Mouse (Mus musculus): Measurements from ENCODE around the gene Ube2e1. TPM values are rescaled to one million over a fixed set of nuclear protein-coding genes. Genes with fewer than 3 reads are reported as not detected.

Ube2e1 gene
- polyA plus RNA-seq (2017; shearing (Covaris generic)), result 10 to 100 TPM; 31.1 to 63.4 TPM

GRCm38 (mm10) chr14:18331693-18332131 lies at the start of gene Ube2e1:
TSS of gene Ube2e1 (minus strand) at chr14:18331859.
- ATAC-seq, result peak; percentile 96

- no peak for ATAC-seq
These were observed 48.2 kb upstream of the Ube2e1 start for GRCm38 (mm10) chr14:18379841-18380240.

- ATAC-seq, result no peak
These were observed 46.4 kb upstream of the Ube2e1 start for GRCm38 (mm10) chr14:18377944-18378575.

- no peak for ATAC-seq
These were observed 44.5 kb upstream of the Ube2e1 start for GRCm38 (mm10) chr14:18376206-18376605.

- ATAC-seq, result no peak
These were observed 42.2 kb upstream of the Ube2e1 start for GRCm38 (mm10) chr14:18373758-18374405.

- ATAC-seq, result no peak
These were observed 41.3 kb upstream of the Ube2e1 start for GRCm38 (mm10) chr14:18372761-18373610.

- ATAC-seq, result no peak
These were observed 37.4 kb upstream of the Ube2e1 start for GRCm38 (mm10) chr14:18369031-18369430.

GRCm38 (mm10) chr14:18367025-18367424 lies 35.4 kb upstream of the Ube2e1 start:
- no peak for ATAC-seq

GRCm38 (mm10) chr14:18364321-18364720 lies 32.7 kb upstream of the Ube2e1 start:
- no peak for ATAC-seq

- ATAC-seq, result no peak
These were observed 24.8 kb upstream of the Ube2e1 start for GRCm38 (mm10) chr14:18356442-18356841.

- no peak for ATAC-seq
These were observed 24.0 kb upstream of the Ube2e1 start for GRCm38 (mm10) chr14:18355514-18356190.

GRCm38 (mm10) chr14:18353525-18353924 lies 21.9 kb upstream of the Ube2e1 start:
- ATAC-seq, result no peak

GRCm38 (mm10) chr14:18352934-18353333 lies 21.3 kb upstream of the Ube2e1 start:
- no peak for ATAC-seq

GRCm38 (mm10) chr14:18350680-18351079 lies 19.0 kb upstream of the Ube2e1 start:
- ATAC-seq, result no peak

GRCm38 (mm10) chr14:18349871-18350270 lies 18.2 kb upstream of the Ube2e1 start:
- no peak for ATAC-seq

- ATAC-seq, result no peak
These were observed 11.9 kb upstream of the Ube2e1 start for GRCm38 (mm10) chr14:18343589-18343988.

- no peak for ATAC-seq
These were observed 11.1 kb upstream of the Ube2e1 start for GRCm38 (mm10) chr14:18342749-18343148.

- ATAC-seq, result no peak
These were observed 9.4 kb upstream of the Ube2e1 start for GRCm38 (mm10) chr14:18341088-18341487.

GRCm38 (mm10) chr14:18336106-18336505 lies 4.4 kb upstream of the Ube2e1 start:
- ATAC-seq, result no peak

- ATAC-seq, result peak; percentile 23
These were observed 618 bp downstream of the Ube2e1 start for GRCm38 (mm10) chr14:18330789-18331692.

- no peak for ATAC-seq
These were observed 4.5 kb downstream of the Ube2e1 start for GRCm38 (mm10) chr14:18326968-18327672.

All from activated CD4-positive, CD25-positive, alpha-beta regulatory T cell, adult 4 months (primary cell).